Mouse (Mus musculus) liver, embryonic 14.5 days (tissue): ENCODE data around the gene Clba1.

Source experiments
- CTCF ChIP-seq: IDR thresholded peaks from 2 replicates; pipeline ENCODE4 v1.5.1; 2016; ENCODE audit warnings: antibody characterized with exemption, low read depth, control low read depth
- EP300 ChIP-seq: IDR thresholded peaks from 2 replicates; pipeline ENCODE4 v1.6.1; 2016; ENCODE audit warnings: antibody characterized with exemption, low read depth

DNA sequence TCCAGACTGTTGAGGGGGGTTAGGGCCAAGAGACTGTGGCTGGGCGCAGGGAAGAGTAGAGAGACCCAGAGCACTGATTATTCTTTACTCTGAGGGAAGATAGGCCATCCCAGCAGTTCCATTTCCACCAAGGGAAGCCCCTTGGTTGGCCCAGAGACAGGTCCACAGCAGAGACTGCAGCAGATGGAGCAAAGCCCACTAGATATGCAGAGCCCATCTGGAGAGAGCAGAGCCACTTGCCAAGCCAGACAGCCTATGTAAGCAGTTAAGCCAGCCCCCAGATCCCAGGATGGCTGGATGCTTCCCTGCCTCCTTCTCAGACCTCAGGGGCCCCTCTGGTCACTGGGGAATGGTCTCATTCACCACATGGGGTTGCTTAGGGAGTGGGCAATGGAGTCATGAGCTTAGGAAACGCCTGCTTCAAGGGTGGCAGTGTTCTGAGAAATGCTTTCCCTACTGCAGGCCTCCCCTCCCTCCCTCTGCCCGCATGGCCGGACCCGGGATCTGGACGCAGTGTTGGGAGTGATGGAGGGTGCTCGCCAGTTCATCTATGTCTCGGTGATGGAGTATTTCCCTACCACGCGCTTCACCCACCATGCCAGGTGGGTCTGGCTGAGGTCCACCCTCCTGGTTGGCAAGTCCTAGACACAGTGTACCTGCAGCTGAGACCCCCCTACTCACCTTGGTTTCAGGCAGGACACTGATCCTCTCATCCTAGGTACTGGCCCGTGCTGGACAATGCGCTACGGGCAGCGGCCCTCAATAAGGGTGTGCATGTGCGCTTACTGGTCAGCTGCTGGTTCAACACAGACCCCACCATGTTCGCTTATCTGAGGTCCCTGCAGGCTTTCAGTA is 41.5 kb upstream of the Clba1 start:
- TF ChIP-seq CTCF (no peak), EP300 (no peak)
